Mouse (Mus musculus) hindbrain, postnatal 0 days (tissue): ENCODE measurements around the gene Zfp786. TPM values are rescaled to one million over a fixed set of nuclear protein-coding genes. Genes with fewer than 3 reads are reported as not detected.
A peak's percentile ranks its signal among the peaks of the same experiment; 100 is the strongest.

Source experiments
- microRNA counts: library from miRNA; unstranded; fragments of <30 nt; microRNA quantifications from one replicate; lab custom pipeline; 2015
- microRNA-seq, 2 experiments: library from miRNA; unstranded; fragments of <30 nt; microRNA quantifications; one replicate each; pipeline ENCODE4; 2016
- polyA plus RNA-seq: library from polyadenylated mRNA; unstranded; fragments of >200 nt; fragmentation: Nextera tagmentation; extraction: Ambion mirVana; gene quantifications from 2 replicates; pipeline ENCODE4 v1.2.1, GENCODE M21; 2015
- total RNA-seq: library from RNA; depleted of rRNA; stranded (reverse); fragments of >200 nt; gene quantifications from 2 replicates; pipeline ENCODE4 v1.2.3, GENCODE M21; 2014; rRNA removed

The Zfp786 gene
- total and polyA plus RNA-seq, 2 experiments from 2014 or later: 6.3 to 16.6 TPM

MicroRNAs encoded within 50 kb of the gene (microRNA counts, 519-probe panel; counts per million panel counts)
- 705 counts per million, percentile 8 among the panel's probes with 10 or more counts for microRNA mmu-miR-704 (lab: Ali Mortazavi, UCI)

Small RNA genes lying within 50 kb of the gene (microRNA-seq; reads per million reads assigned to microRNA genes)
- gene Mir704: 0 to 0.53 reads per million in 2 experiments

Other genes with a start within 250 kb of the Zfp786 start
- gene Ezh2, start 235.5 kb downstream of the Zfp786 start, total RNA-seq: 23.1 and 25.8 TPM in 2 replicates
- gene Ezh2, start 235.5 kb downstream of the Zfp786 start, polyA plus RNA-seq: 32.0 and 37.1 TPM in 2 replicates
- gene Pdia4, start 17.4 kb downstream of the Zfp786 start, total RNA-seq: 75.0 and 100 TPM in 2 replicates
- 90.0 and 93.4 TPM in 2 replicates for gene Pdia4, start 17.4 kb downstream of the Zfp786 start, polyA plus RNA-seq
- 24.2 and 25.1 TPM in 2 replicates for gene Zfp398, start 4.8 kb upstream of the Zfp786 start, total RNA-seq
- 12.6 and 13.0 TPM in 2 replicates for gene Zfp398, start 4.8 kb upstream of the Zfp786 start, polyA plus RNA-seq
- 41.8 and 43.8 TPM in 2 replicates for gene Zfp282, start 46.3 kb upstream of the Zfp786 start, total RNA-seq
- gene Zfp282, start 46.3 kb upstream of the Zfp786 start, polyA plus RNA-seq: 14.4 and 15.5 TPM in 2 replicates
- gene Zfp212, start 89.6 kb upstream of the Zfp786 start, total RNA-seq: 15.3 and 17.0 TPM in 2 replicates
- gene Zfp212, start 89.6 kb upstream of the Zfp786 start, polyA plus RNA-seq: 19.6 and 20.3 TPM in 2 replicates
- gene Zfp956, start 122.5 kb upstream of the Zfp786 start, total RNA-seq: 30.6 and 32.0 TPM in 2 replicates
- 21.0 and 21.3 TPM in 2 replicates for gene Zfp956, start 122.5 kb upstream of the Zfp786 start, polyA plus RNA-seq
- gene Zfp777, start 218.0 kb upstream of the Zfp786 start, total RNA-seq: 33.6 and 47.7 TPM in 2 replicates
- 15.4 and 16.2 TPM in 2 replicates for gene Zfp777, start 218.0 kb upstream of the Zfp786 start, polyA plus RNA-seq